Mouse (Mus musculus) liver, embryonic 16.5 days (tissue): Measurements from ENCODE around the gene Anp32e. TPM values are rescaled to one million over a fixed set of nuclear protein-coding genes. Genes with fewer than 3 reads are reported as not detected.

Source experiments
- ATAC-seq: fragments of 200-750 bp; cut with Nextera tagmentation; 2 replicates; pipeline ENCODE4 v1.8.0; 2017; ENCODE audit warnings: low read depth, mild to moderate bottlenecking, moderate number of reproducible peaks, moderate library complexity
- H3K27ac ChIP-seq: fragments of 300-500 bp; sonication (generic); 2 replicates; pipeline ENCODE4 v1.5.1; 2014; ENCODE audit warnings: mild to moderate bottlenecking, low read length
- H3K27me3 ChIP-seq: fragments of 300-500 bp; sonication (generic); 2 replicates; pipeline ENCODE4 v1.6.1; 2014; ENCODE audit warnings: low read depth, low read length, mixed read lengths; ENCODE audit not compliant: control insufficient read depth, insufficient read depth
- H3K36me3 ChIP-seq: fragments of 300-500 bp; sonication (generic); 2 replicates; pipeline ENCODE4 v1.6.1; 2014; ENCODE audit warnings: mild to moderate bottlenecking; ENCODE audit not compliant: control insufficient read depth, insufficient read depth
- H3K4me1 ChIP-seq: fragments of 300-500 bp; sonication (generic); 2 replicates; pipeline ENCODE4 v1.6.1; 2014; ENCODE audit warnings: low read depth, low read length, mixed read lengths; ENCODE audit not compliant: control insufficient read depth
- H3K4me2 ChIP-seq: fragments of 300-500 bp; sonication (generic); 2 replicates; pipeline ENCODE4 v1.6.1; 2014; ENCODE audit warnings: low read depth, low read length, mixed read lengths
- H3K4me3 ChIP-seq: fragments of 300-500 bp; sonication (generic); 2 replicates; pipeline ENCODE4 v1.5.1; 2014; ENCODE audit warnings: low read depth, mild to moderate bottlenecking, low read length
- H3K9ac ChIP-seq: fragments of 300-500 bp; sonication (generic); 2 replicates; pipeline ENCODE4 v1.6.1; 2014; ENCODE audit warnings: low read depth, low read length
- H3K9me3 ChIP-seq: fragments of 300-500 bp; sonication (generic); replicated peaks from 2 replicates; pipeline ENCODE4 v1.6.1; 2016; ENCODE audit warnings: low read length; ENCODE audit not compliant: control insufficient read depth
- WGBS: fragments of 180-500 bp; shearing (Covaris S2); extraction: QIAGEN DNeasy Blood & Tissue Kit; methylation state at CpG from one replicate; pipeline ENCODE4 v1.1.7; 2014; ENCODE audit not compliant: insufficient replicate concordance; 5-methylcytosine and 5-hydroxymethylcytosine counted together
- polyA plus RNA-seq: library from polyadenylated mRNA; unstranded; fragments of >200 nt; fragmentation: Nextera tagmentation; extraction: Ambion mirVana; gene quantifications from 2 replicates; pipeline ENCODE4 v1.2.1, GENCODE M21; 2015

Anp32e gene
- polyA plus RNA-seq, 1 experiment from 2014 or later, result 118 TPM

DNA sequence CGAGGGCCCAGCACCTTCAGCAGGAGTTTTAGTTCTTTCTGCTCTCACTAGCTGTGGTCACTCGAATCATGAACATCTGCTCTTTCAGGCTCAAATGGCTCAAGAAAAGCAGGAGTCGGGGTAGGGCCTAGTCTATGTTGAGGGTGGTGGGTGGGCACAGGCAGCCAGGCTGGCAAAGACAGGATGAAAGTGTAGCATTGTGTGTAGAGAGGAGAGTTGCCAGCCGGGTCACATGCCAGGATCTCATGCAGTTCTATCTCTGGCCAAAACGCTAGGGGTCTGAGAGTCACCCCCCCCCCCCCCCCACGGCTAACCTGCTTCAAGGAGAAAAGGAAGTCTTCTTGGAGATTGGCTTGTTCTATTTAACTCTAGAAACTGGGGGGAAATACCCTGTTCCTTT, 26.4 kb upstream of the Anp32e start:
- Histone ChIP-seq H3K9ac (no peak overlapping the region), H3K4me2 (no peak overlapping the region), H3K4me3 (no peak overlapping the region), H3K27ac (no peak overlapping the region), H3K36me3 (no peaks in the 10 kb centered on the region), H3K9me3 (no peaks in the 10 kb centered on the region), H3K27me3 (peaks cover 58% of the 10 kb centered on the region), H3K4me1 (peaks cover 7% of the 10 kb centered on the region)
- WGBS, result 30% methylated on average over 6 of the region's 6 CpGs
- no peak for ATAC-seq

DNA sequence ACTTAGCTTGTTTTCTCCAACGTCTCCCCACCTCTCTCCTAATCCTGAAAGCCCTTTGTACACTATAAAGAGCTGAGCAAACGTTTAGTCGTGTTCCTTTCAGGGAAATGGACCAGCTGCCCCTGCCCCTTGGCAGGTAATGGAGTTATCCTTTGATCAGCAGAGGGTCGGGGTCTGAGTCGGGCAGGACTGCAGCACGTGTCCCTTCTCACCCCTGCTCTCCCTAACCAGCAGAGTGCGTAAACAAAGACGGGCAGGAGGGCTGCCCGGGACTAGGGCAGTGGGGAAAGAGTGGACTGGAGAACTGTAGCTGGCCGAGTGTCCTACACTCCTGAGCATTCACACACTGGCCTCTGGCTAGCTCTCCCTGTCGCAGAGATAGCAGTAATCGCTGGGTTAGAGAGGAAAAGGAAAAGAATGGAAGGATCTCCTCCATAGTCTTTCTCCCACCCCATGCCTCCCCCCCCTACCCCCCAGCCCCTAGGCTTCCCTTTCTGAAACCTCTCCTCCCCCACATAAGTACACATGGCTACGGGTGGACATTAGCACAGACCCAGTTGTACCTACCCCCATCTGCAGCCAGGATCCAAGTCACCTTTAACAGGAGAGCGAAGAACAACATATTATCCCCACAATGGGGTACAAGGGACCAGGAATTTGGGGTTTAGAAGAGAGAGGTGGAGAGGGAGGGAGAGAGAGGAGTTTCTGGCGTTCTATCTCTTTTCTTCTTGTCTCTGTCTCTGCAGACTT, 25.1 kb upstream of the Anp32e start:
- peak overlapping the region; percentile 81 for H3K27ac ChIP-seq
- 12% methylated on average over 15 of the region's 15 CpGs for WGBS

DNA sequence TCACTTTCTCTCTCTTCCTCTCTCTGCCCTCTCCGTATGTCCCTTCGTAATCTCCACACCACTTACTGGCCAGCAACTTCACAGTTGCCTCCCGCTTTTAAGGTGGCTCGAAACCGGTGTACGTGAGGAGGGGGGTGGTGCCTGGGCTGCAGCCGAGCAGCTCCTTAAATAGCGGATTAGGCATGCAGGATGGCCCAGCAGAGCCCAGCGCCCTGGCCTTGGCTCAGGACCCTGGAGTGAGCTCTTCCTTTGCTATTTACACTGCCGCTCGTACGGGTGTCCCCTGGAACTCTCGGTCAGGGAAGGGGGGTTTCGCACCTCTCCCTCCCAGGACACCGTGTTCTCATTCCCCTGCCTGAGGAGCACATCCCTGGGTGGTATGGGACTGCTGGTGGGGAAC, 24.5 kb upstream of the Anp32e start, which contains the start of gene Car14:
Car14 (minus strand) TSS at position 124 of the 400 bp plus-strand sequence.
- Histone ChIP-seq H3K4me3 (peak within 1 kb of the TSS; percentile 36), H3K27ac (peak within 1 kb of the TSS; percentile 81), H3K36me3 (no peaks in the 10 kb centered on the region), H3K27me3 (peaks cover 58% of the 10 kb centered on the region), H3K4me2 (peak within 1 kb of the TSS; percentile 52), H3K9me3 (no peaks in the 10 kb centered on the region), H3K9ac (peak within 1 kb of the TSS; percentile 27; the same call in 1 of the 2 replicates), H3K4me1 (peaks cover 7% of the 10 kb centered on the region)
- WGBS, result 2% methylated on average over 15 of the region's 15 CpGs
- ATAC-seq, result peak; percentile 30; the same call in 1 of the 2 replicates

More for the DNA sequence above, 25.1 kb upstream of the Anp32e start:
- H3K9ac ChIP-seq, result peak overlapping the region; percentile 27; the same call in 1 of the 2 replicates
- H3K27me3 ChIP-seq, result peaks cover 58% of the 10 kb centered on the region
- H3K36me3 ChIP-seq, result no peaks in the 10 kb centered on the region
- H3K4me2 ChIP-seq, result peak overlapping the region; percentile 52
- no peaks in the 10 kb centered on the region for H3K9me3 ChIP-seq
- peaks cover 7% of the 10 kb centered on the region for H3K4me1 ChIP-seq
- peak; percentile 78 for ATAC-seq
- H3K4me3 ChIP-seq, result peak overlapping the region; percentile 14

DNA sequence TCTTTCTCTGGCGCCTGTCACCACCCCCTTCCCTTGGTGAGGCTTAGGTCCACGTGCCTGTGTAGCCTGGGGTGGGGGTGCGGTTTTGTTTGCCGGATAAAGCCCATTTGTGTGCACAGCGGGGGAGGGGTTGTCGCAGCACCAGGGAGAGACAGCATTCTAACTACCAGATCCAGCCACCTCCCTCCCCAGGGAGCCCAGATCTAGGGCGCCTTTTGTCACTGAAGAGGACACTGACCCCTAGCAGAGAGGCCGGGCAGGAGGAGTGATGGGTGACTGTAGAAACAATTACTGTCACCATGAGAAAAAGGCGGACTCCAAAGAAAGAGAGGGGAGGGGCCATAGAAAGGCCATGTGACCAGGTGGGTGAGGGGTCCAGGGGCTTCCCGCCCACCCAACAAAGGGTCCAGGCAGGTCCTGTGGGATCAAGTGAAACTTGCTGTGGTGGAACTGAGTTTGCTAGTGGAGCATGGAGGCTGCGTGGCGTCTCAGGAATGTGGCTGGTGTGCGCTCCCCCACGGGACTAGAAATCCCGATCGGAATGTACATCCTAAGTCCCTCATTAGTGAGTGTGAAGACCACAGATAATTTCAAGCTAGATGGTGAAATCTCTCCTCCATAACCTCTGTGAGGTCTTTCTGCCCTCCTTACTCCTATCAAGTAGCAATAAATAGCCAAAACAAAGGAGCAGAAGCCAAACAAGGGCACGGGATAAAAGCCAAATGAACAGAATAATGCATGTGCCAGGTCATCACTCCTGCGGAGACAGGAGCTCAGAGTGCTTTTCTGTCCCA, 23.7 kb upstream of the Anp32e start:
- H3K27me3 ChIP-seq, result peaks cover 58% of the 10 kb centered on the region

DNA sequence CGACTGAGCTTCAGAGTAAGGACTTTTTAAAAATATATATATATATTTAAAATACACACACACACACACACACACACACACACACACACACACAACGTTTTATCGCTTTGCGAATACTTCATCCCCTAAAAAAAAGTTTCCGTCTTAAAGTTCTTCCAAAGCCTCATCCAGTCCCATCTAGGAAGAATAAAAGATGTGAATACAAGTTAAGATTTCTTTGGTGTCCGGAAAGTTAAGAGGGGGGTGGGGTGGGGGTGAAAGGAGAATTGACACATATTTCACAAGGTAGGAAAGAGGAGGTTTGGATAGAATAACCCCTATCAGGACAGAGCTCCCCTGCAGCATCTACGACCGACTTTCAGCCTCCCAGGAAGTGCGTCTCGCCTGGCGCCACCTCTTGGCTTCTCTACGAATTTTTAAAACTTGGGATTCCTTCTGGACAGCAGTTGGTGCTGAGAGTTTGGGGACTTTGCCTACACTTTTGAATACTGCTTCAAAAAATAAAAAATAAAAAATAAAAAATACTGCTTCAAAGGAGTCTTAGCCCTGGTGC, 23.0 kb upstream of the Anp32e start:
- H3K27me3 ChIP-seq, result peaks cover 58% of the 10 kb centered on the region
- peak overlapping the region; percentile 36; the same call in 1 of the 2 replicates for H3K4me3 ChIP-seq
- WGBS, result 2% methylated on average over 12 of the region's 12 CpGs
- H3K9me3 ChIP-seq, result no peaks in the 10 kb centered on the region
- no peak for ATAC-seq
- H3K4me2 ChIP-seq, result peak overlapping the region; percentile 52
- no peak overlapping the region; the same call in 1 of the 2 replicates for H3K27ac ChIP-seq
- H3K9ac ChIP-seq, result no peak overlapping the region
- H3K36me3 ChIP-seq, result no peaks in the 10 kb centered on the region
- H3K4me1 ChIP-seq, result peaks cover 7% of the 10 kb centered on the region

More for the DNA sequence above, 23.7 kb upstream of the Anp32e start:
- H3K9ac ChIP-seq, result 0 out of 2 replicates have a peak overlapping the region, but pooled peaks have one; percentile 18
- H3K4me3 ChIP-seq, result peak overlapping the region; percentile 36
- peaks cover 7% of the 10 kb centered on the region for H3K4me1 ChIP-seq
- H3K27ac ChIP-seq, result peak overlapping the region; percentile 81
- peak overlapping the region; percentile 52 for H3K4me2 ChIP-seq
- no peaks in the 10 kb centered on the region for H3K36me3 ChIP-seq
- no peaks in the 10 kb centered on the region for H3K9me3 ChIP-seq
- under 1% methylated on average over 18 of the region's 18 CpGs for WGBS
- peak; percentile 70 for ATAC-seq

DNA sequence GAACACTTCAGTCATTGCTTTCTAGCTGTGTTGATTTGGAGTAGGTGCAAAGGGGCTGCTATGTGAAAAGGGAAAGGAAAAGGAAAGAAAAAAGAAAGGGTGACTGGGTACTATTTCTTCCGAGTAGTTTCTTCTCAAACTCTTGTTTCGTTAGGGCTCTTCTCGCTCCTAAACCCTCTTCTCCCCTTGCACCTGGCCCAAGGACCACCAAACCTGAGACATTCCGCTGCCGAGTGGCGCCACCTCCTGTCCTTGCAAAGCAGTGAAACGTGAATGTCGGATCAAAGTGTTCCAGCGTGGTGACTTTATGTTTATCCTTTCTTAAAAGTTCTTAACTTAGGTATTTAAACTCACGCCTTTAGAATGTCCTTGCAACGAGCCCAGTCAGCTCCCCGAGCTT, 22.2 kb upstream of the Anp32e start:
- Histone ChIP-seq H3K36me3 (no peaks in the 10 kb centered on the region), H3K4me3 (peak overlapping the region; percentile 22), H3K27me3 (peaks cover 54% of the 10 kb centered on the region), H3K4me1 (peaks cover 7% of the 10 kb centered on the region), H3K4me2 (peak overlapping the region; percentile 52), H3K9ac (no peak overlapping the region), H3K27ac (no peak overlapping the region), H3K9me3 (no peaks in the 10 kb centered on the region)
- WGBS, result 0% methylated on average over 12 of the region's 12 CpGs
- no peak for ATAC-seq

DNA sequence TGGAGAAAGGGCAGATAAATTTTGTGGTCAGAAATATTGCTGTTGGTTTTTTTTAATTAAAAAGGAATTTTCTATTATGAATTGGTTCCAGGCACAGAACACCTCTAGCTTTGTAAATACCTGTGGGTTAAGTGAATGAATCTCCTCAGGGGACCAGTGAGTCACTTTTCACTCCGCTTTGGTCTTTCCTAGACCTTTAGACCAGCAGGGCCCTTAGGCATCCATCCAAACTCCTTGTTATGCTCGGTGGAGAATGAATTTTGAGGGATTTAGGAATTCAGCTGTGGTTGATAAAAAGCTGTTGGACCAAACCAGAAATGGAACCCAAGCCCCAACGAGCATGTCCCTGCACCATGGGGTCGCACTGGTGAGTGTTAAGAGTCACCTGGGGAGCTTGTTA, 21.4 kb upstream of the Anp32e start:
- H3K9ac ChIP-seq, result no peak overlapping the region
- WGBS, result 45% methylated on average over 4 of the region's 4 CpGs
- H3K36me3 ChIP-seq, result no peaks in the 10 kb centered on the region
- H3K27me3 ChIP-seq, result peaks cover 47% of the 10 kb centered on the region
- no peak overlapping the region for H3K4me3 ChIP-seq
- H3K4me2 ChIP-seq, result no peak overlapping the region
- no peaks in the 10 kb centered on the region for H3K9me3 ChIP-seq
- no peak for ATAC-seq
- H3K27ac ChIP-seq, result no peak overlapping the region
- peaks cover 7% of the 10 kb centered on the region for H3K4me1 ChIP-seq

DNA sequence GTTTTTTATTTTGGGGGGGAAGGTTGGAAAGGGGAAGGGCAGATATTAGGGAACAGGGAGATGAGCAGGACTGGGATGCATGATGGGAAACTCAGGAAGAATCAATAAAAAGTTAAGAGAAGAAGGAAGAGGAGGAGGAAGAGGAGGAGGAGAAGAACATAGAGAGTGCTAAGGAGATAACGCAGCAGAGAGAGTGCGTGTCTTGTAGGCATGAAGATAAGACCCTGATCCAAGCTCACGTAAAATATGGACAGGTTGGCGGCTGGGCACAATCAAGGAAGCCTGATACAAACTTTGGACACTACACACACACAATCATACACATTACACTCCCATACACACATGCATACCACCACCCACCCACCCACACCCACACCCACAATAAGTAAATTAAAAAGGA, 14.3 kb upstream of the Anp32e start:
- no peaks in the 10 kb centered on the region; the same call in 1 of the 2 replicates for H3K4me1 ChIP-seq
- 26% methylated on average over 4 of the region's 4 CpGs for WGBS
- H3K4me3 ChIP-seq, result no peak overlapping the region
- no peak overlapping the region for H3K4me2 ChIP-seq
- no peaks in the 10 kb centered on the region for H3K36me3 ChIP-seq
- H3K27me3 ChIP-seq, result no peaks in the 10 kb centered on the region
- ATAC-seq, result no peak
- H3K27ac ChIP-seq, result no peak overlapping the region
- no peak overlapping the region for H3K9ac ChIP-seq
- H3K9me3 ChIP-seq, result no peaks in the 10 kb centered on the region
